Comparison of ENCODE assay signal across 8 mouse cellular contexts in genomic region chr5:123508921-123509320, GRCm38 (mm10). TPM values are rescaled to one million over a fixed set of nuclear protein-coding genes. Genes with fewer than 3 reads are reported as not detected.
DNase-seq lines count a peak whose midpoint lies in the region; ATAC-seq and TF ChIP-seq lines count a peak whose summit lies in the region.

No protein-coding gene starts in this region.

- no peak overlapping the region for H3K27ac ChIP-seq in gastrocnemius, adult 2 months
- no peak overlapping the region for H3K27ac ChIP-seq in CH12.LX (ENCODE audit: insufficient read depth, low read depth)
- H3K27ac ChIP-seq in forebrain, embryonic 15.5 days (replicated peaks) = no peak overlapping the region
- no peak overlapping the region for H3K27ac ChIP-seq in liver, embryonic 16.5 days (ENCODE audit: low read length)

- peaks cover 19 to 40% of the 10 kb centered on the region in 2 experiments for H3K36me3 ChIP-seq in CH12.LX (replicated peaks in 1 of 2; ENCODE audit: control insufficient read depth in 1 of 2, insufficient read depth in 1 of 2, low read length in 1 of 2)
- peaks cover 2% of the 10 kb centered on the region for H3K36me3 ChIP-seq in forebrain, embryonic 15.5 days
- no peaks in the 10 kb centered on the region for H3K36me3 ChIP-seq in liver, embryonic 16.5 days (ENCODE audit: control insufficient read depth, insufficient read depth)

- H3K9ac ChIP-seq in CH12.LX (ENCODE audit: insufficient read depth, low read depth) = no peak overlapping the region
- H3K9ac ChIP-seq in forebrain, embryonic 15.5 days (replicated peaks) = peak overlapping the region; percentile 79
- no peak overlapping the region for H3K9ac ChIP-seq in liver, embryonic 16.5 days (ENCODE audit: low read depth, low read length)

- in situ Hi-C loops in CH12.LX (cut with MboI; ENCODE audit: low pct_ligation_motif_present, low pct_unique_long_range_greater_than_20kb, low sequenced_read_pairs) = no loop called here

- peaks cover 18% of the 10 kb centered on the region for H3K27me3 ChIP-seq in CH12.LX (replicated peaks)
- no peaks in the 10 kb centered on the region for H3K27me3 ChIP-seq in forebrain, embryonic 15.5 days
- peaks cover 47% of the 10 kb centered on the region for H3K27me3 ChIP-seq in liver, embryonic 16.5 days (ENCODE audit: control insufficient read depth, insufficient read depth, low read depth, low read length)

- H3K4me2 ChIP-seq in CH12.LX (ENCODE audit: insufficient read depth, low read depth, poor library complexity, severe bottlenecking) = peak overlapping the region; percentile 77; the same call in 1 of the 2 replicates
- peak overlapping the region; percentile 87 for H3K4me2 ChIP-seq in forebrain, embryonic 15.5 days (replicated peaks)
- H3K4me2 ChIP-seq in liver, embryonic 16.5 days (ENCODE audit: low read depth, low read length) = peak overlapping the region; percentile 88

- peak overlapping the region; percentile 76 for H3K4me3 ChIP-seq in gastrocnemius, adult 2 months
- no peak overlapping the region for H3K4me3 ChIP-seq in CH12.LX (replicated peaks in 1 of 3; ENCODE audit: low read depth in 2 of 3, low read length in 2 of 3, poor library complexity in 1 of 3)
- H3K4me3 ChIP-seq in forebrain, embryonic 15.5 days = peak overlapping the region; percentile 90
- peak overlapping the region; percentile 62 for H3K4me3 ChIP-seq in liver, embryonic 16.5 days (ENCODE audit: low read depth, low read length)

- no peak for TF ChIP-seq CTCF in gastrocnemius, adult 2 months (IDR thresholded peaks at IDR 0.05)
- no peak for TF ChIP-seq CTCF in CH12.LX (conservative IDR thresholded peaks at IDR 0.05 in 1 of 2, IDR thresholded peaks at IDR 0.05 in 1 of 2; ENCODE audit: low read depth in 2 of 2, low read length in 2 of 2)

- no peak for TF ChIP-seq POLR2A in CH12.LX (IDR thresholded peaks at IDR 0.05; ENCODE audit: low read depth, low read length)

- TF ChIP-seq RAD21 in CH12.LX (IDR thresholded peaks at IDR 0.05; ENCODE audit: low read depth, low read length) = no peak

- dilution Hi-C loops in CH12.LX (cut with MboI; ENCODE audit: extremely low pct_ligation_motif_present, extremely low pct_unique_long_range_greater_than_20kb, low sequenced_read_pairs) = no loop called here

- intact Hi-C loops in gastrocnemius, adult 2 months (cut with DNase I) = no loop called here
- intact Hi-C loops in left cerebral cortex, postnatal 4 days (cut with DNase I) = loop anchor here (5.0 to 10.0 kb wide), 2 partner anchors 134 to 262 kb away; no protein-coding TSS in a partner anchor

- TF ChIP-seq EP300 in CH12.LX (IDR thresholded peaks at IDR 0.05; ENCODE audit: low read length) = no peak

- ATAC-seq in forebrain, embryonic 15.5 days (replicated peaks) = no peak
- no peak for ATAC-seq in liver, embryonic 16.5 days (ENCODE audit: low read depth)

- no peaks in the 10 kb centered on the region for H3K79me2 ChIP-seq in CH12.LX (replicated peaks; ENCODE audit: control insufficient read depth, extremely low read depth, insufficient read depth, poor library complexity, severe bottlenecking)

- no peaks in the 10 kb centered on the region for H3K9me3 ChIP-seq in CH12.LX (replicated peaks; ENCODE audit: low read length)
- no peaks in the 10 kb centered on the region for H3K9me3 ChIP-seq in forebrain, embryonic 15.5 days
- H3K9me3 ChIP-seq in liver, embryonic 16.5 days (replicated peaks; ENCODE audit: control insufficient read depth, low read length) = no peaks in the 10 kb centered on the region

- no peak for DNase-seq in gastrocnemius, adult 2 months
- DNase-seq in gastrocnemius, postnatal 10 days = no peak
- no peak for DNase-seq in CH12.LX (ENCODE audit: extremely low read depth)
- no peak for DNase-seq in adrenal gland, postnatal 14 days
- no peak for DNase-seq in left cerebral cortex, postnatal 4 days
- DNase-seq in frontal cortex, postnatal 10 days (ENCODE audit: low spot score in 2 of 2) = no peak

- 4% methylated on average over 12 of the region's 12 CpGs for WGBS in forebrain, embryonic 15.5 days
- 11% methylated on average over 12 of the region's 12 CpGs for WGBS in liver, embryonic 16.5 days (ENCODE audit: insufficient replicate concordance)

- 0 out of 4 replicates have a peak, but pooled peaks cover 0 to 6% of the 10 kb centered on the region in 2 experiments for H3K4me1 ChIP-seq in CH12.LX (ENCODE audit: control insufficient read depth in 1 of 2, insufficient read depth in 2 of 2)
- peaks cover 18% of the 10 kb centered on the region for H3K4me1 ChIP-seq in forebrain, embryonic 15.5 days
- H3K4me1 ChIP-seq in liver, embryonic 16.5 days (ENCODE audit: control insufficient read depth, low read depth, low read length) = peaks cover 19% of the 10 kb centered on the region

TF ChIP-seq in CH12.LX, 34 proteins besides CTCF, POLR2A, EP300 and RAD21:
- no peak for TF ChIP-seq UBTF (IDR thresholded peaks at IDR 0.05; ENCODE audit: low read depth, low read length)

RNA-seq across cellular contexts. Expression of gene B3gnt4, which starts 1.3 kb away (rescaled TPM):
- not detected for total RNA-seq in gastrocnemius, adult 2 months (2021)
- total RNA-seq in gastrocnemius, postnatal 10 days (2021) = not detected
- total RNA-seq in CH12.LX (2012; rRNA removed) (0.17 and 0.30 TPM in 2 replicates), CH12.LX (2014; rRNA removed) (not detected in 2 replicates)
- polyA plus RNA-seq in CH12.LX (2012; ENCODE audit: insufficient read length, low read depth) = not detected in 2 replicates
- polyA plus RNA-seq in forebrain, embryonic 15.5 days (2015; fragmentation: Nextera tagmentation; extraction: Ambion mirVana) = 0.87 and 1.7 TPM in 2 replicates
- 0.11 TPM in 1 of 2 replicates, not detected in the other for polyA plus RNA-seq in liver, embryonic 16.5 days (2015; fragmentation: Nextera tagmentation; extraction: Ambion mirVana)
- total RNA-seq in adrenal gland, postnatal 14 days (2021) = 0.41 TPM in 1 of 2 replicates, not detected in the other
- 1 to 10 TPM; 1.5 to 2.4 TPM for total RNA-seq in left cerebral cortex, postnatal 4 days (2021)

RNA-seq across cellular contexts. Expression of gene Diablo, which starts 15.1 kb away (rescaled TPM):
- 10 to 100 TPM; 37.7 to 47.7 TPM for total RNA-seq in gastrocnemius, adult 2 months (2021)
- total RNA-seq in gastrocnemius, postnatal 10 days (2021) = 10 to 100 TPM; 36.9 to 38.8 TPM
- 37.7 and 41.8 TPM in 2 replicates for total RNA-seq in CH12.LX (2012; rRNA removed)
- total RNA-seq in CH12.LX (2014; rRNA removed) = 68.0 and 75.2 TPM in 2 replicates
- polyA plus RNA-seq in CH12.LX (2012; ENCODE audit: insufficient read length, low read depth) = 58.7 and 63.2 TPM in 2 replicates
- 113 and 119 TPM in 2 replicates for polyA plus RNA-seq in forebrain, embryonic 15.5 days (2015; fragmentation: Nextera tagmentation; extraction: Ambion mirVana)
- 49.1 TPM in 2 replicates for polyA plus RNA-seq in liver, embryonic 16.5 days (2015; fragmentation: Nextera tagmentation; extraction: Ambion mirVana)
- total RNA-seq in adrenal gland, postnatal 14 days (2021) = 63.9 and 68.2 TPM in 2 replicates
- 10 to 100 TPM; 42.1 to 47.8 TPM for total RNA-seq in left cerebral cortex, postnatal 4 days (2021)

RNA-seq across cellular contexts. Expression of gene Gm49027, which starts 16.4 kb away (rescaled TPM):
- under 1 TPM in 1 of 2 experiments, not detected in 1; 0.36 TPM for total RNA-seq in gastrocnemius, adult 2 months (2021)
- total RNA-seq in gastrocnemius, postnatal 10 days (2021) = 1 to 10 TPM in 1 of 2 experiments, not detected in 1; 1.1 TPM
- total RNA-seq in CH12.LX (2012; rRNA removed) (0.38 and 0.63 TPM in 2 replicates), CH12.LX (2014; rRNA removed) (not detected in 2 replicates)
- polyA plus RNA-seq in CH12.LX (2012; ENCODE audit: insufficient read length, low read depth) = not detected in 2 replicates
- 3.8 and 4.0 TPM in 2 replicates for polyA plus RNA-seq in forebrain, embryonic 15.5 days (2015; fragmentation: Nextera tagmentation; extraction: Ambion mirVana)
- polyA plus RNA-seq in liver, embryonic 16.5 days (2015; fragmentation: Nextera tagmentation; extraction: Ambion mirVana) = 0.06 and 0.28 TPM in 2 replicates
- total RNA-seq in adrenal gland, postnatal 14 days (2021) = 10.0 and 10.7 TPM in 2 replicates
- total RNA-seq in left cerebral cortex, postnatal 4 days (2021) = 1 to 10 TPM; 6.4 to 8.3 TPM

RNA-seq across cellular contexts. Expression of gene Il31, which starts 19.6 kb away (rescaled TPM):
- total RNA-seq in gastrocnemius, adult 2 months (2021) = not detected
- not detected for total RNA-seq in gastrocnemius, postnatal 10 days (2021)
- not detected in 2 replicates for total RNA-seq in CH12.LX (2012; rRNA removed)
- total RNA-seq in CH12.LX (2014; rRNA removed) = not detected in 2 replicates
- not detected in 2 replicates for polyA plus RNA-seq in CH12.LX (2012; ENCODE audit: insufficient read length, low read depth)
- not detected in 2 replicates for polyA plus RNA-seq in forebrain, embryonic 15.5 days (2015; fragmentation: Nextera tagmentation; extraction: Ambion mirVana)
- not detected in 2 replicates for polyA plus RNA-seq in liver, embryonic 16.5 days (2015; fragmentation: Nextera tagmentation; extraction: Ambion mirVana)
- not detected in 2 replicates for total RNA-seq in adrenal gland, postnatal 14 days (2021)
- total RNA-seq in left cerebral cortex, postnatal 4 days (2021) = not detected

RNA-seq across cellular contexts. Expression of gene Lrrc43, which starts 19.8 kb away (rescaled TPM):
- total RNA-seq in gastrocnemius, adult 2 months (2021) = not detected
- total RNA-seq in gastrocnemius, postnatal 10 days (2021) = not detected
- total RNA-seq in CH12.LX (2012; rRNA removed) = not detected in 2 replicates
- total RNA-seq in CH12.LX (2014; rRNA removed) = not detected in 2 replicates
- polyA plus RNA-seq in CH12.LX (2012; ENCODE audit: insufficient read length, low read depth) = not detected in 2 replicates
- polyA plus RNA-seq in forebrain, embryonic 15.5 days (2015; fragmentation: Nextera tagmentation; extraction: Ambion mirVana) = 0.36 and 0.83 TPM in 2 replicates
- polyA plus RNA-seq in liver, embryonic 16.5 days (2015; fragmentation: Nextera tagmentation; extraction: Ambion mirVana) = not detected in 2 replicates
- total RNA-seq in adrenal gland, postnatal 14 days (2021) = not detected in 2 replicates
- total RNA-seq in left cerebral cortex, postnatal 4 days (2021) = 1 to 10 TPM; 1.3 to 1.7 TPM

Comparison
In these comparisons a context has a peak if more than half of its experiments do, and no peak if none do; other contexts are left out.
1. H3K4me3 ChIP-seq: peak in gastrocnemius, adult 2 months (single experiment), forebrain, embryonic 15.5 days (single experiment) and liver, embryonic 16.5 days (single experiment); none in CH12.LX (0 of 3).
2. Peak in every context shown above with its lines, with median percentiles within 50 percentile points of each other: H3K4me2 ChIP-seq.